Mouse (Mus musculus) heart, postnatal 0 days (tissue): ENCODE results near the gene Nckap5.

ENCODE experiments used
- CTCF ChIP-seq: IDR thresholded peaks from 2 replicates; pipeline ENCODE4 v1.5.1; 2016; ENCODE audit warnings: antibody characterized with exemption, control low read depth, low read depth
- EP300 ChIP-seq: IDR thresholded peaks from 2 replicates; pipeline ENCODE4 v1.6.1; 2016; ENCODE audit warnings: antibody characterized with exemption, low read depth

- TF ChIP-seq CTCF (no peak), EP300 (no peak)
Observed at GRCm38 (mm10) chr1:126051491-126051890, 779.1 kb downstream of the Nckap5 start.
